Mouse (Mus musculus): ENCODE measurements around the gene Hip1.
A peak's percentile ranks its signal among the peaks of the same experiment; 100 is the strongest.

Gene Hip1

DNA sequence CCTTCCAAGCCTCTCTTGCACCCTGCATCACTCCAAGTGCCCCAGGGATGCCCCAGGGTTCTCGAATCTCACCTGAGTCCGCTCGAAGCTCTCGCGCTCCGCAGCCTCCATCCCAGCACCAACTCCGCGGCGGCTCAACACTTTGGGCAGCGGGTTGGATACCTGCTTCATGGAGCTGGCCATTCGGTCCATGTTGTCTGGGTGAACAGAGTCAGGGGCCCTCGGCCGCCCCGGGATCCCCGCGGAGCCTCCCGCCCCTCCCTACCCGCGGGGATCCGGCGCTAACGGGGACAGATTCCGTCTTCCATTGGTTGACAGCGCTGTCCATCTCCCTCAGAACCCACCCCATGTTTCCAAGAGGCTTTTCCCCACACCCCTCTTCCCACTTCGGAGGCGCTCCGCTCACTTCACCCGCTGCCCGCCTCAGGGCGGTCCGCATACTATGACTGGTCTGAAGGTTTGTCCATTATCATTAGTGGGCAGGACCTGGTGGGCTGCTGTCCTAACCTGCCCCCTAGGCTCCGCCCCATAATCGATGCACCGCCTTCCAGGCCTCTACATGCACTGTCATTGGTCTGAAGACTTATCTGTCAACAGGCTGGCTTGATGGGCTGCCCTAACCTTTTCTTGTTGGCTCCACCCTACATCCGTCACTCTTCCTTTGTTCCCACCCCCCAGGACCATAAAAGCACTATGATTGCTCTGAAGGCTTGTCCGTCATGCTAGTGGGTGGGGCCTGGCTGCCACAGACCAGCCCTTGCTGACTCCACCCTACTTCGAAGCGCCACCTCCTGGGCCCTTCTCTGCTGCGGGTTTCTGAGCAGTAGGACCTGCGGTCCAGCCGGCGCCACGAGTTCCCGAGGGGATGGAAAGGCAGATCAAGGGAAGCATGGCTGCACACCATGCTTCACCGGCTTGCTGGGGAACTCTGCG, at the start of gene Hip1:
Gene Hip1 (minus strand): TSS at position 256 of the 933 bp plus-strand sequence.
- peak; percentile 97 for DNase-seq

DNA sequence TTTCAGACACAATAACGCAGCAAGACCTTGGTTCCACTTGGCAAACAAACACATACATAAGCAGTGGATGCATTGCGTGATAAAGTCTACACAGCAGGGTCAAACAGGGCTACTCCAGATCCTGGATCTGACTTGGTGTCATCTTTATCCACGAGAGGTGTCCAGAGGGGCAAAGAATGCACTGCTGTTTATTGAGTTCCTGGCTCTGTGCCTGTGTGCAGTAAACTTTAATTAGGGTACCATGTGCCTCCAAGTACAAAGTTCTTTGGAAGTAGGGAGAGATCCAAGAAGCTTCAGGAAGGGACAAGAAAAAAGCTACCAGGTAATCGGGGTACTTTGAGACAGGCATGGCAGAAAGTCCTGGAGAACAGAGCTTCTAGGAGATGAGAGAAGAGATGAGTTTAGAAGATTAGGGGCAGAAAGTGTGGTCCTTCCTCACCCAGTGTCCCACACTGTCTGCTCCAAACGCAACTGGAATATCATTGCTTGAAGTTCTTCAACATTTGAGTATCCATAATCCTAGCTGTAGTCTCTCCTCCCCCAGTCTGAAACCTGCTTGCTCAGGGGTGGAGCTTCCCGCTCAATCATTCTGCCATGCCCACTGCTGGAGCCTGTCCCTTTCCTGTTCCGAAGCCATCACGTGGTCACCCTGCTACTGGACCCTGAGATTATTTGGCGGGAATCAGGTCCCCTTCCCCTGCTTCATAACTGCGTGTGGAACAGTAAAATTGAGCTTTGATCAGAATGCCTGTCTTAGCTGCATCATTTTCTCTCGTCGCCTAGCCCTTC, 45.3 kb upstream of the Hip1 start:
- DNase-seq: peak; percentile 22

DNA sequence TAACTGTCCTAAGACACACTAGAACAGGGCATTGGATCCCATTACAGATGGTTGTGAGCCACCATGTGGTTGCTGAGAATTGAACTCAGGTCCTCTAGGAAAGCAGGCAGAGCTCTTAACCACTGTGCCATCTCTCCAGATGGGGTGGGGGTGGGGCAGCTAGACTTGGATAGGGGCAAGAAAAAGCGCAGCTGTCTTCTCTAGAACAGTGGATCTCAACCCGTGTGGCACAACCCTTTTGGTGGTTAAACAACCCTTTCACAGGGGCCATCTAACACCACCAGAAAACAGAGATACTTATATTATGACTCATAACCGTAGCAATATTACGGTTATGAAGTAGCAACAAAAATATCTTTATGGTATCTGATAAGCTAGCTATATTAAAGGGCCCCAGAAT, 42.8 kb upstream of the Hip1 start:
- no peak for DNase-seq

DNA sequence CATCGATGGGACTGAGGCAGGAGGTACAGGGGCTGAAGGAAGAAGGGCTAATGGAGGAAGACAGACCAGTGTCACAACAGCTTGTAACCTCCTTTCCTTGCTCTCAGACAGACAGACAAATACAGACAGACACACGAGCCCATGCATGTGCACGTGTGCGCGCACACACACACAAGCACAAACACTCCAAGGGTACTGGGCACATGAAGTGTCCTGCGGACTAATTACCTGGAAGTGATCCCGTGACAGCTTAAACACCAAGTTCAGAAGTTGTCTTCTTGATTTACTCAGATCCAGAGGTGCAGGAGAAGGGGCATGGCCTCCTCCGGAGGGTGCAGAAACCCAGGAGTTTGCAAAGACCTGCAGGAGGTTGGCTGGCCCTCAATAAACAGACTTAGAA, 40.8 kb upstream of the Hip1 start:
- DNase-seq: no peak

DNA sequence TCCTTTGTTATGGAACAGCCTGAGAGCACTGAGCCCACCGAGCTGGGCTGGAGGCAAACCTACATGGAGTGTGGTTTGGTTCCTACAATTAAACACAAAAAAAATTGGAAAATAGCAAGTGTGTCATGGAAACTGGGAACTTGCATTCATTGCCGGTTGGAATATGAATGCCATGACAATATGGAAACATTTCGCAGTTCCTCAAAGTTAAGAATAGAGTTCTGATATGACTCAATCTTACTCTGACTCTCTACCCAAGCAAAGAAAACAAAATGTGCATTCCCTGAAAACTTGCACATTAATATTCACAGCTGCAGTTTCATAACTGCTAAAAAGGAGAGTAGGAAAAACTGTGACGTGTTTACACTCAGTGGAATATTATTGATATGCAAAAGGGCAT, 37.4 kb upstream of the Hip1 start:
- DNase-seq: no peak

- DNase-seq: no peak
Measured at GRCm38 (mm10) chr5:135579331-135579751, 34.4 kb upstream of the Hip1 start.

DNA sequence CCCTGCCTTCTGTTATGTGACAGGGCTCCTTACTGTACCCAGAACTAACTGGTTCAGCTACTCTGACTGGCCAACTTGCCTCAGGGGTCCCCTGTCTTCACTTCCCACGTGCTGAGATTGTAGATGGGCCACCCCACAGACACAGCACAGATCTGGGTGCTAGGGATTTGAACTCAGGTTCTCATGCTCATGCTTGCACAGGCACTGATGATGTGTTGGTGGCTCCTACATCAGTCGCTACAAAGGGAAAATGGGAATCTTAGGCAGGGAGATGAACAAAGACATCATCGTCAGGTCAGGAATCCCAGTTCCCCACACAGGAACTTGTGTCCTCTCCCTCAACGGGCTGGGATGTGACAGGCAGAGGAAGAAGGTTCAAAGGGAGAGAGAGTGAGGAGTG, 31.1 kb upstream of the Hip1 start:
- no peak for DNase-seq

DNA sequence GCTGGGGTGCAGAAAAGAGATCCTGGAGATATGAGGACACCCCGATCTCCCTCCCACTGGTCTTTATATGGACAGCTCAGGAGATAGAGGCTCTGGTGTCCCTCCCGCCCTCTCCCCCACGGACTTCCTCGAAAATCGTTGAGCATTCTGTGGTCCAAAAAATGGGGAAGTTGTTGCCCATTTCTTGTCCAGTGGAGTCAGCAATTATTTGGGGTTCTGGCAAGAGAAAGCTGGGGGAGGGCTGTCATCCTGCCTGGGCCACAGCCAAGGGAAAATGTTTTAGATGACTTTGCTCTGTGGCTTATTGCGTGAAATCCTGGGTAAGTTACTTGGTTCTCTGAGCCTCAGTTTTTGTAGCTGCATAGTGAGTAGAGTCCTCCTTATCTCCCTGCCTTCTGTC, 28.1 kb upstream of the Hip1 start, which contains the start of gene Ccl24:
Gene Ccl24 (minus strand): TSS at position 44 of the 400 bp plus-strand sequence.
- peak; percentile 23 for DNase-seq

GRCm38 (mm10) chr5:135568698-135569097, 23.8 kb upstream of the Hip1 start:
- DNase-seq: no peak

DNA sequence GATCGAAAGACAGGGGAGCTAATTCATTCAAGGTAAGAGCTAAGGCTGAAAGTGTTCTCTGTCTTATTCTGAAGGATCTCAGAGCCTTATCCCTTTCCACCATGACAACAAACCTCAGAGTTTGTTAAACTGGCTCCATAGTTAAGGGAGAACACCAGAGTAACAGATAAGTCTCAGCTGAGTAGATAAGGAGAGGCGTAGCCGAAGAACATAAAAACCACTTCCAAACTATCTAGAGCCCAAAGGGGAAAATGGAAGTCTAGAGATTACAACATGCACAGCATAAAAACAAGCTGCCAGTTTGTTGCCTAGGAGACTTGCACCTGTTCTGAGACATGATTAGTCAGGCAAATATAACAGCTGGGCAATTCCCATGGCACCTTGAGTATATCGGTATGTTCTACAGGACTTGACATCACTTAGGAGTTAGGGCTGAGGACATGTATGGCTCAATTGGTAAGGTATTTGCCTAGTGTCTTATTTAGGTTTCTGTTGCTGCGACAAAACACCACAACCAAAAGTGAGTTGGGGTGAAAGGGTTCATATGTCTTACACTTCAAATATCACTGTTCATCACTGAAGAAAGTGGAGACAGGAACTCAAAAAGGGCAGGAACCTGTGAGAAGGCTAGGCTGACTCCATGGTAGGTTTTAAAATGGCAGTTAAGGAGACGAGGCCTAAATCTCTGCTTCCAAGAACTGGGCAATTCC, 22.8 kb upstream of the Hip1 start:
- no peak for DNase-seq

DNA sequence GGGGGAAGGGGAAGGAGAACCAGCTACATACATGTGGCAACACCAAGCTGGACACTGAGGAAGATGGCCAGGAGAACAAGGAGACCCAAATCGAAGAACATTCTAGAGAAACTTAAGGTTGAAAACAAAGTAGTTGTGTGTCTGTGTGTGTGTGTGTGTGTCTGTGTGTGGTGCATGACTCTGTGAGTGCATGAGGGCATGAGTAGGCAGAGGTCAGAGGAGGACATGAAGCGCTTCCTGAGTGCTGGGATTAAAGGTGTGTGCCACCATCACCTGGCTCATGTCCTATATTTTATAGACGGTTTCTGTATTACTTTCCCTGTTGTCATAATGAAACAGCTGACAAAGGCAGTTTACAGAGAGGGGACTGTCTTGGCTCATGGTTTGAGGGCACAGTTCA, 18.5 kb upstream of the Hip1 start, which contains the start of gene Ccl26:
Gene Ccl26 (minus strand): TSS at position 101 of the 400 bp plus-strand sequence.
- DNase-seq: no peak

GRCm38 (mm10) chr5:135557671-135558070, 12.8 kb upstream of the Hip1 start:
- DNase-seq: no peak

DNA sequence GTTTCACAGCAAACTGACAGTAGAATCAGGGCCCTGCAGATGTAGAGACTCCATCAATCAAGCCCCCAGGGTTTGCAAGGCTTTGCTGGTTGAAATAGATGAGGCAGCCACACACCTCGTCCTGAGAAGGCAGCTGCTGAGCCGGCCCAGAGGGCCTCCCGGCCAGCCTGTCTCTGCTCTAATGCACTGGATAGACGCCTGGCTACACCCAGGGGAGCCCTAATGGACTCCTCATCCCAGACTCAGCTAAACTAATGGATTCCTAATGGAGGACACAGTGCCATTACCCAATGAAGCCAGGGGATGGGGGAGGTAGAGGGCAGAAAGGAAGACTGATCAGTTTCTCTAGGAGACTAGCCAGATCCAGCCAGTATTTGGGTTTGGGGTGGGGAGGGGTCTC, 12.1 kb upstream of the Hip1 start:
- no peak for DNase-seq

DNA sequence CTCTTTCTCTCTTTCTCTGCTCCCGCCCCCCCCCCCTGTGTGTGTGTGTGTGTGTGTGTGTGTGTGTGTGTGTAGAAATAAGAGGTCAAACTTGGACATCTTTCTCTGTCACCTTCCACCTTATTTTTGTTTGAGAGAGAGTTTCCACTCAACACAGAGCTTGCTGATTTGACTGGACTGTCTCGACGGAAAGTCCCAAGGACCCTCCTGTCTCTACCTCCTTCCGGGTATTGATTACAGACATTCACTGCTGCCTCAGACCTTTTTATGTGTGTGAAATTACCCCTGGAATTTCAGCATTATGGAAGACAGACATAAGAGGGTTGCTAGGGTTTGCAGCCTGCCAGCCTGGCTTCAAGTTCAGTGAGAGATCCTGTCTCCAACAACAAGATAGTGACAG, 11.3 kb upstream of the Hip1 start:
- DNase-seq: no peak

DNA sequence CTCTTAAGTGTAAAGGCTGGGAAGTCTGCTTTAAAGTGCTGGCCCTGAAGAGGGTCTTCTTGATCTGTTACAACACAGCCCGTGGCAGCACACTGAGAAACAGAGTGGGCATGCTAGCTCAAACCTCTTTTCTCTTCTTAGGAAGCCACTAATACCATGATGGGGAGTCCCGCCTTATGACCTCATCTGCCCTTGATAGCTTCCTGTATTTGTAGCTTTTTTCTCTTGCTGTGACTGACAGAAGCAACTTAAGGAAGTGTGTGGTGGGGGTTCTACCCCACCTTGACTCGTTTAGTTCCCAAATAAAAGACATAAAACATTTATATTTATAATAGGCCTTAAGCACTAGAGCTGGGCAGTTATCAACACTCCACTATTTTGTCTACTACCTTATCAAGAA, 6.7 kb upstream of the Hip1 start:
- no peak for DNase-seq

- no peak for DNase-seq
Measured at GRCm38 (mm10) chr5:135550910-135551309, 6.0 kb upstream of the Hip1 start.

DNA sequence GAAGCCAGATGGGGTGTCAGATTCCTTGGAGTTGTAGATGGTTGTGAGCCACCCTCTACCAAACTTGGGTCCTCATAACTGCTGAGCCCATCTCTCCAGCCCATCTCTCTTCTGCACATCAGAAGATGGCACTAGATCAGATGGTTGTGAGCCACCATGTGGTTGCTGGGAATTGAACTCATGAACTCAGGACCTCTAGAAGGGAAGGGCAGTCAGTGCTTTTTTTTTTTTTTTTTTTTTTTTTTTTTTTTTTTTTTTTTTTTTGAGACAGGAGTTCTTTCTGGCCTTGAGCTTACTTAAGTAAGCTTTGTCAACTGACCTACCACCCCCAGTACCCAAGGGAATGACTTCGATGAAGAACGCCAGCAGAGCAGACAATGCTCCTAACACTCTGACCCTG, 3.1 kb upstream of the Hip1 start:
- DNase-seq: no peak

GRCm38 (mm10) chr5:135544032-135544558, 825 bp downstream of the Hip1 start:
- peak; percentile 60 for DNase-seq

DNA sequence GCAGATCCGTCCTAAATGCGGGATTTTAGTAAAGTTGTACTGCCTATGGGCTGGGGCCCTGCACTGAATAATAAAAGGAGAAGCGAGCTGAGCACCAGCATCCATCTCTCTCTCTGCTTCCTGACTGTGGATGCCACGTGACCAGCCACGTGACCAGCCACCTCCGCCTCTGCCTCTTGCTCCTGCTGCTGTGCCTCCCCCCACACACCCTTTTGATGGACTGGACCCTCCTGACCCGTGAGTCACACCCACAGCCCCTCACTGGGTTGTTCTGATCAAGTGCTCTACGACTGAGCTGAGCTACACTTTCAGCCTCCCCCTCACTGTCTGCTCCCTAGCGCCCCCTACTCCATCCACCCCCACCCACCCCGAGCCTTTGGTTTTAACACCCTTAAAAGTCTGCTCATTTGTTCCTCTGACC, 7.1 kb downstream of the Hip1 start:
- no peak for DNase-seq

GRCm38 (mm10) chr5:135537326-135537725, 7.6 kb downstream of the Hip1 start:
- DNase-seq: peak; percentile 42

GRCm38 (mm10) chr5:135535867-135536266, 9.1 kb downstream of the Hip1 start:
- DNase-seq: no peak

DNA sequence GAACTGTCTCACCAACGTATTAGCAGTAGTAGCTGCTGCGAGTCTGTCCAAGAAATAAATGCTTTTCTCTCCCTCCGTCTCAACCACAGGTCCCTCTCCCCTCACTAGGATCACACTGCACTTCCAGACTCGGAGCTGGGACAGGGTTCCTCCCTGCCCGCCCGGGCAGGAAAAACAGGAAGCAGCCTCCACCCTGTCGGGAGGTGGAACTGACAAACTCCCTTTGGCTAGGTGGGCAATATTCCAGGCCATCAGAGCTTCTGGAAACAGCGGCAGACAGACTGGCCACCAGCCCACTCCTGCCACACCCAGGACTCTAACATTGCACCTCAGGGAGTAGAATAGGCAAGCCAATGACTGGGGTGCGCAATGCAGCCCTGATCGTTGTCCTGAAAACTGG, 11.5 kb downstream of the Hip1 start:
- peak; percentile 78 for DNase-seq

Measured in kidney, postnatal 10 days (tissue).